In the genomic region with DNA sequence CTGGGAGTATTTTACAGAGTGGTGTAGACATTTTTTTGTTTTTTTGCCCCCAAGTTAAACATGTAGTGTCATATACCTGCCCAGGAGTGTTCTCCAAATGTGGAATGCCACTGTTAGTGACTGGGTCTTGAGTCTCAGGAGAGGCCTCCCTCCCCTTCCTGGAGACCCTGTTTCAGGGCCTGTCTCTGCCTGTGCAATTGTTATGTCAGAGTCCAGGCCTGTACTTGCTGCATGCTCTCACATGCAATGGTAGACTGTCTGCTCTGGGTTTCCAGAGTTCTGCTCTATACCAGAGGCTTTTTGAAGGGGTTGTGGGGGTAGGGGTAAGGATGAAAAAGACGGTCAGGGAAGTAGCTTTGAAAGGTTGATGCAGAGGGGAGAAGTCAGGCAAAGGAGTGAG, we compare ENCODE assay signal across 14 mouse cellular contexts. TPM values are rescaled to one million over a fixed set of nuclear protein-coding genes. Genes with fewer than 3 reads are reported as not detected.
DNase-seq lines count a peak whose midpoint lies in the region; ATAC-seq and TF ChIP-seq lines count a peak whose summit lies in the region.
"Had no signal": no experiment of that assay in that cellular context is flagged by ENCODE, and none has a peak within 500 bp of the region (broad histone marks: within the 10 kb centered on the region; RNA-seq: fewer than 3 reads in every experiment).

No protein-coding gene starts in this region.

- no peaks in the 10 kb centered on the region for H3K9me3 ChIP-seq in forebrain, embryonic 14.5 days (replicated peaks; ENCODE audit: control insufficient read depth, low read length)
- H3K9me3 ChIP-seq in forebrain, embryonic 10.5 days: no peaks in the 10 kb centered on the region
- H3K9me3 ChIP-seq in hindbrain, embryonic 12.5 days (replicated peaks): no peaks in the 10 kb centered on the region
- H3K9me3 ChIP-seq in hindbrain, embryonic 11.5 days (ENCODE audit: control insufficient read depth, low read length): no peaks in the 10 kb centered on the region
- no peaks in the 10 kb centered on the region for H3K9me3 ChIP-seq in intestine, postnatal 0 days (ENCODE audit: control insufficient read depth)
- H3K9me3 ChIP-seq: midbrain, embryonic 12.5 days; neural tube, embryonic 12.5 days had no signal

- no peak for ATAC-seq in forebrain, embryonic 14.5 days
- ATAC-seq in hindbrain, embryonic 12.5 days (ENCODE audit: low FRiP score): no peak
- ATAC-seq in hindbrain, embryonic 11.5 days (ENCODE audit: low FRiP score): no peak
- ATAC-seq in intestine, postnatal 0 days: no peak

- DNase-seq in forebrain, embryonic 14.5 days (ENCODE audit: low spot score): no peak
- DNase-seq in forebrain, embryonic 10.5 days (ENCODE audit: extremely low spot score, low spot score): no peak
- DNase-seq in hindbrain, embryonic 11.5 days (ENCODE audit: low spot score): no peak
- no peak for DNase-seq in gastrocnemius, postnatal 36 days
- DNase-seq in testis, postnatal 10 days (ENCODE audit: low spot score): no peak
- DNase-seq: kidney, adult 18-20 months; thymus, adult 18-20 months had no signal

- H3K36me3 ChIP-seq in forebrain, embryonic 14.5 days (ENCODE audit: control insufficient read depth, insufficient read depth, low read length): 0 out of 2 replicates have a peak, but pooled peaks cover 7% of the 10 kb centered on the region
- H3K36me3 ChIP-seq in forebrain, embryonic 10.5 days (replicated peaks): peaks cover 23% of the 10 kb centered on the region
- no peaks in the 10 kb centered on the region; the same call in 1 of the 2 replicates for H3K36me3 ChIP-seq in hindbrain, embryonic 12.5 days
- H3K36me3 ChIP-seq in hindbrain, embryonic 11.5 days (ENCODE audit: control insufficient read depth, insufficient read depth, low read length): no peaks in the 10 kb centered on the region
- peaks cover 6% of the 10 kb centered on the region; the same call in 1 of the 2 replicates for H3K36me3 ChIP-seq in intestine, postnatal 0 days (ENCODE audit: control insufficient read depth, insufficient read depth)
- H3K36me3 ChIP-seq: neural tube, embryonic 12.5 days had no signal

- no peak overlapping the region for H3K4me3 ChIP-seq in forebrain, embryonic 14.5 days (ENCODE audit: low read depth, low read length)
- H3K4me3 ChIP-seq in forebrain, embryonic 10.5 days: no peak overlapping the region
- no peak overlapping the region for H3K4me3 ChIP-seq in hindbrain, embryonic 12.5 days
- no peak overlapping the region for H3K4me3 ChIP-seq in hindbrain, embryonic 11.5 days (ENCODE audit: low read depth, low read length)
- H3K4me3 ChIP-seq in brown adipose tissue, adult 24 weeks (ENCODE audit: insufficient read depth, low read depth, low read length): peak overlapping the region; percentile 44
- no peak overlapping the region for H3K4me3 ChIP-seq in intestine, postnatal 0 days (ENCODE audit: low read depth, low read length)
- H3K4me3 ChIP-seq: midbrain, embryonic 12.5 days; neural tube, embryonic 12.5 days had no signal

- WGBS in forebrain, embryonic 14.5 days: 70% methylated on average over 1 of the region's 1 CpGs
- 88% methylated on average over 1 of the region's 1 CpGs for WGBS in forebrain, embryonic 10.5 days
- 83% methylated on average over 1 of the region's 1 CpGs for WGBS in hindbrain, embryonic 12.5 days
- WGBS in hindbrain, embryonic 11.5 days: 88% methylated on average over 1 of the region's 1 CpGs
- 70% methylated on average over 1 of the region's 1 CpGs for WGBS in intestine, postnatal 0 days

- H3K4me2 ChIP-seq in forebrain, embryonic 14.5 days (ENCODE audit: low read length): peak overlapping the region; percentile 17
- no peak overlapping the region for H3K4me2 ChIP-seq in hindbrain, embryonic 12.5 days (replicated peaks)
- no peak overlapping the region for H3K4me2 ChIP-seq in hindbrain, embryonic 11.5 days (replicated peaks; ENCODE audit: low read depth, low read length)
- peak overlapping the region; percentile 30; the same call in 1 of the 2 replicates for H3K4me2 ChIP-seq in intestine, postnatal 0 days (replicated peaks; ENCODE audit: low read depth)
- H3K4me2 ChIP-seq: midbrain, embryonic 12.5 days; neural tube, embryonic 12.5 days had no signal

- peaks cover 16% of the 10 kb centered on the region for H3K4me1 ChIP-seq in forebrain, embryonic 14.5 days (ENCODE audit: control insufficient read depth, insufficient read depth, low read length)
- H3K4me1 ChIP-seq in forebrain, embryonic 10.5 days: peaks cover 19% of the 10 kb centered on the region
- H3K4me1 ChIP-seq in hindbrain, embryonic 12.5 days: peaks cover 31% of the 10 kb centered on the region
- no peaks in the 10 kb centered on the region; the same call in 1 of the 2 replicates for H3K4me1 ChIP-seq in hindbrain, embryonic 11.5 days (replicated peaks; ENCODE audit: control insufficient read depth, insufficient read depth, low read length)
- peaks cover 14% of the 10 kb centered on the region for H3K4me1 ChIP-seq in brown adipose tissue, adult 24 weeks (ENCODE audit: control insufficient read depth, insufficient read depth, insufficient read length, low read length)
- no peaks in the 10 kb centered on the region for H3K4me1 ChIP-seq in intestine, postnatal 0 days (replicated peaks; ENCODE audit: control insufficient read depth, insufficient read depth, low read length)

- no peak for TF ChIP-seq CTCF in intestine, postnatal 0 days (IDR thresholded peaks at IDR 0.05; ENCODE audit: low read depth)

- H3K9ac ChIP-seq in forebrain, embryonic 14.5 days (ENCODE audit: low read length): no peak overlapping the region
- peak overlapping the region; percentile 32; the same call in 1 of the 2 replicates for H3K9ac ChIP-seq in hindbrain, embryonic 12.5 days
- no peak overlapping the region for H3K9ac ChIP-seq in hindbrain, embryonic 11.5 days (ENCODE audit: low read depth, low read length)
- H3K9ac ChIP-seq in intestine, postnatal 0 days (ENCODE audit: low read depth, low read length): no peak overlapping the region
- H3K9ac ChIP-seq: liver, embryonic 14.5 days; midbrain, embryonic 12.5 days; neural tube, embryonic 12.5 days had no signal

- H3K27me3 ChIP-seq in forebrain, embryonic 14.5 days (replicated peaks; ENCODE audit: control insufficient read depth, insufficient read depth, low read length): no peaks in the 10 kb centered on the region
- peaks cover 11% of the 10 kb centered on the region for H3K27me3 ChIP-seq in forebrain, embryonic 10.5 days (ENCODE audit: poor library complexity, severe bottlenecking)
- H3K27me3 ChIP-seq in hindbrain, embryonic 12.5 days: no peaks in the 10 kb centered on the region
- H3K27me3 ChIP-seq in hindbrain, embryonic 11.5 days (ENCODE audit: control insufficient read depth, insufficient read depth, low read length): no peaks in the 10 kb centered on the region
- H3K27me3 ChIP-seq in intestine, postnatal 0 days (replicated peaks; ENCODE audit: control insufficient read depth, insufficient read depth, low read length): no peaks in the 10 kb centered on the region
- H3K27me3 ChIP-seq: midbrain, embryonic 12.5 days; neural tube, embryonic 12.5 days had no signal

- no peak overlapping the region for H3K27ac ChIP-seq in forebrain, embryonic 14.5 days (ENCODE audit: low read depth, low read length)
- no peak overlapping the region for H3K27ac ChIP-seq in forebrain, embryonic 10.5 days
- no peak overlapping the region for H3K27ac ChIP-seq in hindbrain, embryonic 12.5 days
- H3K27ac ChIP-seq in hindbrain, embryonic 11.5 days (ENCODE audit: low read depth, low read length): no peak overlapping the region
- peak overlapping the region; percentile 87 for H3K27ac ChIP-seq in brown adipose tissue, adult 24 weeks (replicated peaks; ENCODE audit: low read depth, low read length)
- no peak overlapping the region for H3K27ac ChIP-seq in intestine, postnatal 0 days (ENCODE audit: low read depth, low read length)
- H3K27ac ChIP-seq: layer of hippocampus, adult 2 months; liver, embryonic 14.5 days; midbrain, embryonic 12.5 days; neural tube, embryonic 12.5 days had no signal

- intact Hi-C loops in gastrocnemius, postnatal 36 days (cut with DNase I): no loop called here

RNA-seq across cellular contexts. Expression of a gene that starts 6.8 kb away (rescaled TPM):
- 0.38 and 0.72 TPM in 2 replicates for polyA plus RNA-seq in forebrain, embryonic 14.5 days (2014; fragmentation: Nextera tagmentation; extraction: Ambion mirVana)
- polyA plus RNA-seq in forebrain, embryonic 10.5 days (2016; fragmentation: Nextera tagmentation; extraction: Ambion mirVana): 1.0 TPM in 2 replicates
- polyA plus RNA-seq in hindbrain, embryonic 12.5 days (2016; fragmentation: Nextera tagmentation; extraction: Ambion mirVana): 1.7 and 1.9 TPM in 2 replicates
- 1.9 and 2.2 TPM in 2 replicates for polyA plus RNA-seq in hindbrain, embryonic 11.5 days (2014; fragmentation: Nextera tagmentation; extraction: Ambion mirVana)
- polyA plus RNA-seq in brown adipose tissue, adult 24 weeks (2012; ENCODE audit: insufficient read depth, insufficient read length, missing spikeins): 3.9 and 4.6 TPM in 2 replicates
- polyA plus RNA-seq in intestine, postnatal 0 days (2015; fragmentation: Nextera tagmentation; extraction: Ambion mirVana): 1.2 and 1.5 TPM in 2 replicates
- total RNA-seq in gastrocnemius, postnatal 36 days (2021): under 1 TPM; 0.67 to 0.82 TPM
- total RNA-seq: layer of hippocampus, adult 2 months had no signal

RNA-seq across cellular contexts. Expression of a gene that starts 27.8 kb away (rescaled TPM):
- 6.2 and 7.2 TPM in 2 replicates for polyA plus RNA-seq in forebrain, embryonic 14.5 days (2014; fragmentation: Nextera tagmentation; extraction: Ambion mirVana)
- 4.3 and 6.3 TPM in 2 replicates for polyA plus RNA-seq in forebrain, embryonic 10.5 days (2016; fragmentation: Nextera tagmentation; extraction: Ambion mirVana)
- polyA plus RNA-seq in hindbrain, embryonic 12.5 days (2016; fragmentation: Nextera tagmentation; extraction: Ambion mirVana): 7.5 and 8.0 TPM in 2 replicates
- 6.5 and 7.2 TPM in 2 replicates for polyA plus RNA-seq in hindbrain, embryonic 11.5 days (2014; fragmentation: Nextera tagmentation; extraction: Ambion mirVana)
- polyA plus RNA-seq in brown adipose tissue, adult 24 weeks (2012; ENCODE audit: insufficient read depth, insufficient read length, missing spikeins): 26.4 and 30.0 TPM in 2 replicates
- polyA plus RNA-seq in intestine, postnatal 0 days (2015; fragmentation: Nextera tagmentation; extraction: Ambion mirVana): 6.5 and 8.1 TPM in 2 replicates
- total RNA-seq in gastrocnemius, postnatal 36 days (2021): 10 to 100 TPM; 27.3 to 47.1 TPM

Comparison
In these comparisons a context has a peak if more than half of its experiments do, and no peak if none do; other contexts are left out.
1. H3K4me2 ChIP-seq: peak in forebrain, embryonic 14.5 days (single experiment) and intestine, postnatal 0 days (single experiment); none in hindbrain, embryonic 12.5 days (single experiment) and hindbrain, embryonic 11.5 days (single experiment).